Mouse (Mus musculus) neural tube, embryonic 12.5 days (tissue): ENCODE data around the gene Mrc1. TPM values are rescaled to one million over a fixed set of nuclear protein-coding genes. Genes with fewer than 3 reads are reported as not detected.

Source experiments
- ATAC-seq: fragments of 200-750 bp; cut with Nextera tagmentation; 2 replicates; pipeline ENCODE4 v1.8.0; 2017; ENCODE audit warnings: low read depth, mild to moderate bottlenecking, moderate TSS enrichment, moderate library complexity; ENCODE audit not compliant: low FRiP score
- H3K27ac ChIP-seq: fragments of 300-500 bp; sonication (generic); 2 replicates; pipeline ENCODE4 v1.5.1; 2016
- H3K27me3 ChIP-seq: fragments of 300-500 bp; sonication (generic); replicated peaks from 2 replicates; pipeline ENCODE4 v1.6.1; 2016; ENCODE audit warnings: mild to moderate bottlenecking
- H3K36me3 ChIP-seq: fragments of 300-500 bp; sonication (generic); 2 replicates; pipeline ENCODE4 v1.6.1; 2016; ENCODE audit warnings: mild to moderate bottlenecking
- H3K4me1 ChIP-seq: fragments of 300-500 bp; sonication (generic); 2 replicates; pipeline ENCODE4 v1.6.1; 2016
- H3K4me2 ChIP-seq: fragments of 300-500 bp; sonication (generic); replicated peaks from 2 replicates; pipeline ENCODE4 v1.6.1; 2016; ENCODE audit warnings: mild to moderate bottlenecking
- H3K4me3 ChIP-seq: fragments of 300-500 bp; sonication (generic); 2 replicates; pipeline ENCODE4 v1.5.1; 2016
- H3K9ac ChIP-seq: fragments of 300-500 bp; sonication (generic); 2 replicates; pipeline ENCODE4 v1.6.1; 2016; ENCODE audit warnings: mild to moderate bottlenecking
- H3K9me3 ChIP-seq: fragments of 300-500 bp; sonication (generic); 2 replicates; pipeline ENCODE4 v1.6.1; 2016; ENCODE audit warnings: mild to moderate bottlenecking
- WGBS: fragments of 180-500 bp; shearing (Covaris S2); methylation state at CpG from one replicate; pipeline ENCODE4 v1.1.7; 2016; 5-methylcytosine and 5-hydroxymethylcytosine counted together
- polyA plus RNA-seq: library from polyadenylated mRNA; unstranded; fragments of >200 nt; fragmentation: Nextera tagmentation; extraction: Ambion mirVana; gene quantifications from 2 replicates; pipeline ENCODE4 v1.2.1, GENCODE M21; 2016

Mrc1 gene
- polyA plus RNA-seq, 1 experiment from 2014 or later, result 4.7 TPM

DNA sequence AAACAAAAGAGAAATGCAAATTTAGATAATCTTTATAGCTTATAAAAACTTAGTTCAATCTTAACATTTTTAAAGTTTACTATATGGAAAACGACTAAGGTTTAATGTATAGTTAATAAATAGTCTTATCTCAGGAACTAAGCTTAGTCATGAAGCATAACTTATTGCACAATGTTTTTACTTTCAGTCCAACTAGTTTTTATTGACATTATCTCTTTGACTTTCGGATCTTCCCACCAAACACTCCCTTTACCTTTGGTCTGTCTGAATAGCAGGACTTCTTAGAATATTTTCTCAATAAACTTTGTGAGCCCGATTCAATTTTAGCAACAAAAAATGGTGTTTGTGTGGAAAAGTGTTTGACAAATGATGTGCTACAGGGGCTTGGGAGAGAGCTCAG, 12.5 kb upstream of the Mrc1 start:
- no peak overlapping the region for H3K4me3 ChIP-seq
- no peaks in the 10 kb centered on the region for H3K4me1 ChIP-seq
- H3K36me3 ChIP-seq, result no peaks in the 10 kb centered on the region
- ATAC-seq, result no peak
- no peak overlapping the region for H3K27ac ChIP-seq
- WGBS, result 86% methylated on average over 3 of the region's 3 CpGs
- no peaks in the 10 kb centered on the region for H3K9me3 ChIP-seq
- H3K27me3 ChIP-seq, result no peaks in the 10 kb centered on the region
- no peak overlapping the region for H3K4me2 ChIP-seq
- H3K9ac ChIP-seq, result no peak overlapping the region

DNA sequence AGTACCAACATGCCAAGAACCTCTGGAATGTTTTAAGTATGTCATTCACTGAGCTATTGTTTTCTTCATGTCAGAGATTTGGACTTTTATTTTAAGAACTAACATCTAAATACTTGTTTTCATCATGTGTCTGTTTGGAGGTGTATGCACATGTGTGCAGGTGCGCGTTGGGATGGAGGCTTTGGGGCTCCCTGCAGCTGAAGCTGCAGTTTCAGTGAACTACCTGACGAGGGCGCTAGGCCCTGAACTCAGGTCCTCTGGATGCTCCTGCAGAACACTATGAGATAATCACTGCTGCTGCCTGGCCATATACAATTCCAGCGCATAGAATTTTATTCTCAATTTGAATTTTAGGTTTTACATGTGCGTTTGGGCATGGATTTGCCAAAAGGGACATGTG, 11.1 kb upstream of the Mrc1 start:
- H3K4me1 ChIP-seq, result no peaks in the 10 kb centered on the region
- no peaks in the 10 kb centered on the region for H3K36me3 ChIP-seq
- H3K27me3 ChIP-seq, result no peaks in the 10 kb centered on the region
- no peak for ATAC-seq
- no peak overlapping the region for H3K4me3 ChIP-seq
- no peak overlapping the region for H3K4me2 ChIP-seq
- no peak overlapping the region for H3K27ac ChIP-seq
- no peaks in the 10 kb centered on the region for H3K9me3 ChIP-seq
- H3K9ac ChIP-seq, result no peak overlapping the region
- 81% methylated on average over 6 of the region's 6 CpGs for WGBS

DNA sequence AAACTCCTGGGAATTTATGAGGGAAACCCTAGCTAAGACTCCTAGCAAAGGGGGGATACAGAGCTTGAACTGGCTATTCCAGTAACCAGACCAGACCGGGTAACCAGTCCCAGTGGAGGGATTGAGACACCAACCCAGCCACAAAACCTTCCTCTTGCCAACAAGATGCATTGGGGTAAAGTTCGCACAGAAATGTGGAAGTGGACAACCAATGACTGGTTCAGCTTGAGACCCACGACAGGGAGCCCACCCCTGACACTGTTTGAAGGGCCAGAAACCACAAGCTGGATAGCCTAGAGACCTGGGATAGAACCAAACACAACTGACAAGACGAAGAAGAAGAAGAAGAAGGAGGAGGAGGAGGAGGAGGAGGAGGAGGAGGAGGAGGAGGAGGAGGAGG, 4.8 kb upstream of the Mrc1 start:
- Histone ChIP-seq H3K36me3 (no peaks in the 10 kb centered on the region), H3K27ac (no peak overlapping the region), H3K9me3 (no peaks in the 10 kb centered on the region), H3K4me3 (no peak overlapping the region), H3K4me2 (no peak overlapping the region), H3K9ac (no peak overlapping the region), H3K4me1 (no peaks in the 10 kb centered on the region), H3K27me3 (no peaks in the 10 kb centered on the region)
- 85% methylated on average over 4 of the region's 4 CpGs for WGBS
- ATAC-seq, result no peak

DNA sequence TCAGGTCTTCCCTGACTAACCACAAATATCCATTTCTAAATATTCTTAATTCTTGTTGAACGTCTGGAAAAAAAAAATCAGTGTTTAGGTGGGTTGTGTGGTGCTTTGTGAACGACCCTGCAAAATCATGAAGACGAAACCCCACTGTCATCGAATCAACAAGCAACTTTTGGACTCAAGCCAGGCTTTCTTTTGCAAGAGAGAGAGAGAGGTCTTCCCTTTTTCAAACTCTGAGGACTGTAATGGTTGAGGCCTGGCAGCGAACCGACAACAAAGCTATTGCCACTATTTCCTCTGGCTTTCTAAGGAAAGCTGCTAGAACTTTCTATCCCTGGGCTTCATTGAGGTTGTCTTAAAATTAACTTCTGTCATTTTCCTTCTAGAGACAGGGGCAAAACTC, 697 bp upstream of the Mrc1 start:
- Histone ChIP-seq H3K9ac (no peak overlapping the region), H3K27ac (no peak overlapping the region), H3K4me2 (no peak overlapping the region), H3K36me3 (no peaks in the 10 kb centered on the region), H3K4me1 (no peaks in the 10 kb centered on the region), H3K9me3 (no peaks in the 10 kb centered on the region), H3K27me3 (no peaks in the 10 kb centered on the region), H3K4me3 (no peak overlapping the region)
- ATAC-seq, result no peak
- 83% methylated on average over 6 of the region's 6 CpGs for WGBS

DNA sequence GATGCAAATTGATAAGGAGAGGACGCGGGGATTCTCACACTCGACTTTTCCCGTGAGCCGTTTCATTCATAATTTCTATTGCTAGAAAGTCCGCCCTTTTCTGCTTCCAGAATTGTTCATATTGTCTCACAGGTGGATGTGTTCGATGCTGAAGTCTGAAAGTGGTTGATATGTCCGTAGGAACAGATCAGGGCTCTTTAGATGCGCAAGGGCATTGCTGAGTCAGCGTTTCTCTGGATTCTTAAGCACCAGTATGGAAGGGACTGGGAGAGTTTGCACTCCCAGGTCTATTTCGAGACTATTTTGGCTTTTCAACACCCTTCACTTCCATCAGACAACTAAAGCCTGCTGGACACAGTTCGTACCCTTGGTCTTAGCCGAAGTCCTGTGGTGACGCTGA, 787 bp downstream of the Mrc1 start:
- H3K9me3 ChIP-seq, result no peaks in the 10 kb centered on the region
- ATAC-seq, result no peak
- WGBS, result 91% methylated on average over 14 of the region's 14 CpGs
- no peaks in the 10 kb centered on the region for H3K4me1 ChIP-seq
- H3K4me3 ChIP-seq, result no peak overlapping the region
- no peak overlapping the region for H3K9ac ChIP-seq
- H3K27me3 ChIP-seq, result no peaks in the 10 kb centered on the region
- no peaks in the 10 kb centered on the region for H3K36me3 ChIP-seq
- H3K4me2 ChIP-seq, result no peak overlapping the region
- H3K27ac ChIP-seq, result no peak overlapping the region

DNA sequence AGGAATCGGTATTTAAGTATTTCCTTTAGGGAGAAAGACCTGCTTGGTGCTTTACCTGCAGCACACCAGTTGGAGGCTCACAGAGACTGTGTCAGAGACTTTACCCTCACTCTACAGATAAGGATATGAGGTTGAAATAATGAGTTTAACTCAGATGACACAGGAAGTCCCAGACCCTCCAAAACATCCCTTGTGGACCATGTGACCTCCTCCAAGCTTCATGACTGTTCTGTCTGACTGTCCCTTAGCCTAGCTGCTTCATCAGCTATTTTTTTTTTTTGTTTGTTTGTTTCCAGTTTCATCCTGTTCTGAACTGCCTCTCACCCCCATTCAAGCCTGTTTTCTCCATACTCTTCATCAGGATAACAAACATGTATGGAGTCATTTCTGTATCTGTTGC, 3.7 kb downstream of the Mrc1 start:
- WGBS, result 85% methylated on average over 1 of the region's 1 CpGs
- Histone ChIP-seq H3K27ac (no peak overlapping the region), H3K36me3 (no peaks in the 10 kb centered on the region), H3K9me3 (no peaks in the 10 kb centered on the region), H3K4me2 (no peak overlapping the region), H3K27me3 (no peaks in the 10 kb centered on the region), H3K4me3 (no peak overlapping the region), H3K9ac (no peak overlapping the region), H3K4me1 (no peaks in the 10 kb centered on the region)
- no peak for ATAC-seq

DNA sequence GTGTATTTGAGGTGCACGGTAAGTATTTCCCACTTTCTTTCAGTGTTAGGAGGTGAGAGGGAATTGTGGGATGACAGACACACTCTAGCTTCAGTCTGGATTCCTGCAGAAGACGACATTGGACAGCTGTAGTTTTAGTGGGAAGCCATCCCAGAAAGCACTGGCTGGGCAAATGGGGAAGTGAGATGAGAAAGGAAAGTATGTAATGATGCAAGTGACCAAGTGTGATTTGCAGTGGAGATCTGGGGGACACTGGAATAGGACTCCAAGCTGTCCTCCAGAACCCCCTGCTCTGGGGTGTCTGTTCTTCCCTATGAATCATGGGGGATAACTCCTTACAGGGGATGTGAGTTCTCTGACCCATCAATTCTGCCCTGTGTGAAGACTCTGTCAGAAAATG, 4.8 kb downstream of the Mrc1 start:
- Histone ChIP-seq H3K9me3 (no peaks in the 10 kb centered on the region), H3K36me3 (no peaks in the 10 kb centered on the region), H3K4me3 (no peak overlapping the region), H3K4me1 (no peaks in the 10 kb centered on the region), H3K27me3 (no peaks in the 10 kb centered on the region), H3K4me2 (no peak overlapping the region), H3K27ac (no peak overlapping the region), H3K9ac (no peak overlapping the region)
- 79% methylated on average over 2 of the region's 2 CpGs for WGBS
- no peak for ATAC-seq

DNA sequence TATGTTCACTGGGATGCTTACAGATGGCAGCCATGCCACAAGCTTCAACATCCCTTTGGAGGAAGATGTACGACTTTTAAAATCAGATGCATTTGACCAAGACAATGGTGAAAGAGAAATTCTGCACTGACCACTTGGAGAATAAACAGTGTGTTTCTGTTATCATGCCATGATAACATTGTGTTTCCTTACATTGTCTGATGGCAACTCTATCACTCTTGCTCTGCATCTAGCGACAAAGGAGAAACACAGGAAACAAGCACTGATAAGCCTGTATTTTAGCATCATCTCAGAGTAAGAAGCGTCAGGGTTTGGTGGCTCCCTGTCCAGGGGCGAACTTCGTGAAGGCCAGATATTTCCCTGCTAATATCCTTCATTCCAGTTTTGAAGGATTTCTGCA, 6.1 kb downstream of the Mrc1 start:
- ATAC-seq, result no peak
- H3K9me3 ChIP-seq, result no peaks in the 10 kb centered on the region

DNA sequence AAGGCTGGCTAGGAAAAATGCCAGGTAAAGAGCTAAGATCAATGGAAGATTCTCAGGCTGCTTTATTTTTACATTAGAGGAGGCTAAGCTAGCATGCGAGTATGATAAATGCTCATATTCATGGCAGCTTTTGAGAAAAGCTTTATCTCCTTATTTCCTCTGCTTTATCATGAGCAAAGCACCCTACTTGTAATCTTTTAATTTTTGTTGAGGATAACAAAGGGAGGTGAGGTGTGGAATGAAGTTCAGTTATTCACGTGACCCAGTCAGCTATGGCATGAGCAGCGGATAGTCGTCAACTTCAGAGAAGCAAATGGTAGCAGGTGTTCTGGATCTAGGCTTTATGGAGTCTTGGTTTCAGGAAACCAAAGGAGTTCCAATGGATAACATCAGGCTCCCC, 7.7 kb downstream of the Mrc1 start:
- Histone ChIP-seq H3K4me3 (no peak overlapping the region), H3K9ac (no peak overlapping the region), H3K27me3 (no peaks in the 10 kb centered on the region), H3K4me2 (no peak overlapping the region), H3K36me3 (no peaks in the 10 kb centered on the region), H3K27ac (no peak overlapping the region), H3K4me1 (no peaks in the 10 kb centered on the region), H3K9me3 (no peaks in the 10 kb centered on the region)
- WGBS, result 94% methylated on average over 4 of the region's 4 CpGs
- ATAC-seq, result no peak

More for the DNA sequence above, 6.1 kb downstream of the Mrc1 start:
- 87% methylated on average over 5 of the region's 5 CpGs for WGBS
- no peak overlapping the region for H3K9ac ChIP-seq
- H3K27me3 ChIP-seq, result no peaks in the 10 kb centered on the region
- no peaks in the 10 kb centered on the region for H3K36me3 ChIP-seq
- no peak overlapping the region for H3K27ac ChIP-seq
- H3K4me2 ChIP-seq, result no peak overlapping the region
- H3K4me3 ChIP-seq, result no peak overlapping the region
- H3K4me1 ChIP-seq, result no peaks in the 10 kb centered on the region

DNA sequence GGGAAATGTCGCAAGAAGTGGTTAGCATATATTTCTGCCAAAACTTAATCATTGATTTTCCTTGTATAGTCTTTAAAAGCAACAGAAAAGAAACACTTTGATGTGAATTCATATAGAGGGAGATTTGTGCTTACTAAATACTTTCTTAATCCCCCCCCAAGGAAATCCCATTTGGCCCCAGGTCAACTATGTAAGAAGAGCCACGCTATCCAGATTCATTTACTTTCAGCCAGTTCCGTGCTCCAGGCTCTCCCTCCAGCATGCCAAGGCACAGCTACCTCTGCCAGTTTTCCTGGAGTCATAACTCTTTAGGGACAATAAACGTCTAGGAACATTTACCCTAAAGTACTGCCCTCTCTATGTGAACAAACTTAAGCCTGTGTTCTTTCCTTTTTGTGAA, 8.5 kb downstream of the Mrc1 start:
- Histone ChIP-seq H3K4me2 (no peak overlapping the region), H3K36me3 (no peaks in the 10 kb centered on the region), H3K9ac (no peak overlapping the region), H3K4me1 (no peaks in the 10 kb centered on the region), H3K9me3 (no peaks in the 10 kb centered on the region), H3K27ac (no peak overlapping the region), H3K4me3 (no peak overlapping the region), H3K27me3 (no peaks in the 10 kb centered on the region)
- no peak for ATAC-seq
- 62% methylated on average over 4 of the region's 4 CpGs for WGBS

DNA sequence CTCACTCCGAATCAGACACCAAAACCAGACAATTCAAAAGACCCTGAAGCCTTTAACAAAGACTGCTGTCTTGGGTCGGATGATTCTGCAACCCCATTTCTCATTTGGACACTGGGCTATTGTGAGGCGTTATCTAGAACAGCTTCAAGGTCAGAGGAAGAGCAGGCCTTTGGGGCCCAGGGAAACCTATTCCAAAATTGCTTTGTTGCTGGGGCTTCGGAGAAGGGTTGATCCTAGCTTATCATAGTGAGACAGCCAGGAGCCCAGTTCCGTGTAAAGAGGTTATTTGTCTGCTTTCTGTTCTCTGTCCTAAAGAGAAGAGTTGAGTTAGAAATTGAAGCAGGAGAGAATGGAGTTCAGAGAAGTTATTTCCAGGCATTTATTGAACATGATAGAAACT, 10.0 kb downstream of the Mrc1 start:
- Histone ChIP-seq H3K36me3 (no peaks in the 10 kb centered on the region), H3K4me2 (no peak overlapping the region), H3K9ac (no peak overlapping the region), H3K27ac (no peak overlapping the region), H3K4me3 (no peak overlapping the region), H3K4me1 (no peaks in the 10 kb centered on the region), H3K9me3 (no peaks in the 10 kb centered on the region), H3K27me3 (no peaks in the 10 kb centered on the region)
- WGBS, result 56% methylated on average over 5 of the region's 5 CpGs
- no peak for ATAC-seq

DNA sequence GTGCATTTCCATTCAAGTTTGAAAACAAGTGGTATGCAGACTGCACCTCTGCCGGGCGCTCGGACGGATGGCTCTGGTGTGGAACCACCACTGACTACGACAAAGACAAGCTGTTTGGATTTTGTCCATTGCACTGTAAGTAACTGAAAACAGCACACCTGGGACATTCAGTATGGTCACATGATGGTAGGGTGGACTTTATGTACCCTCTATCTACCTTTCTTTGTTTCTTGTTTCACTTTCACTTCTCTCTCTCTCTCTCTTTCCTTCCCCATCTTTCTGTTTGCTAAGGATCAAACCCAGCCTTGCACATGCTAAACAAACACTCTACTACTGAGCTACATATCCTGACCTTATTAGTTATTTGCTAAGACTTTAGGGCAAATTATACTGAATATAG, 15.0 kb downstream of the Mrc1 start:
- H3K36me3 ChIP-seq, result no peaks in the 10 kb centered on the region
- H3K27me3 ChIP-seq, result no peaks in the 10 kb centered on the region
- H3K4me2 ChIP-seq, result no peak overlapping the region
- H3K4me3 ChIP-seq, result no peak overlapping the region
- H3K9ac ChIP-seq, result no peak overlapping the region
- ATAC-seq, result no peak
- H3K27ac ChIP-seq, result no peak overlapping the region
- WGBS, result 91% methylated on average over 5 of the region's 5 CpGs
- H3K9me3 ChIP-seq, result no peaks in the 10 kb centered on the region
- no peaks in the 10 kb centered on the region for H3K4me1 ChIP-seq

DNA sequence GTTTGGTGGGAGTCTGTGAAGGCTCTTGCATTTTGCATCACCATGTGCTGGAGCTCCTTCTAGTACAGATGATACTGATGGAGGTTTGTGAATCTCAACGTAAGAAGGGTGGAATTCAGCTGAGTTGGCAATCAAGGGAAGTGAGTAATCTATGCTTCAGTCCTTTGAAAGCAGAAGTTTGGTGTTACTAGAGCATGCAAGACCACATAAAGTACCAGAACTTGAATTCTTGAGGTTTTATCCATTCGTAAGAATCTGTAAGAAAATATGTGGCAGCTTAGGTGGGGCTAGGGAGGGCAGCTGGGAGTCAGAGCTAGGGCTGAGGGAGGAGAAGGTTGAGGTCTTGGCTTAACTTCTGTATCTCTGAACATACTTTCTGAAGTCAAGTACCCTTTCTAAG, 15.5 kb downstream of the Mrc1 start:
- WGBS, result 87% methylated on average over 2 of the region's 2 CpGs
- Histone ChIP-seq H3K4me2 (no peak overlapping the region), H3K4me3 (no peak overlapping the region), H3K27me3 (no peaks in the 10 kb centered on the region), H3K27ac (no peak overlapping the region), H3K36me3 (no peaks in the 10 kb centered on the region), H3K9ac (no peak overlapping the region), H3K9me3 (no peaks in the 10 kb centered on the region), H3K4me1 (no peaks in the 10 kb centered on the region)
- no peak for ATAC-seq
